Mouse (Mus musculus) 3T3-L1 (cell line): ENCODE measurements at regions not wholly inside any gene's neighbourhood (a gene's known extent, or its start where the extent isn't known, plus 50 kb on each side); places are given as distances from the start of the nearest gene placed in this dataset.

Experiments used
- DNase-seq: peaks from one replicate; pipeline ENCODE4 v3.0.0-alpha.2; 2015; ENCODE audit warnings: low read depth, low spot score

DNA sequence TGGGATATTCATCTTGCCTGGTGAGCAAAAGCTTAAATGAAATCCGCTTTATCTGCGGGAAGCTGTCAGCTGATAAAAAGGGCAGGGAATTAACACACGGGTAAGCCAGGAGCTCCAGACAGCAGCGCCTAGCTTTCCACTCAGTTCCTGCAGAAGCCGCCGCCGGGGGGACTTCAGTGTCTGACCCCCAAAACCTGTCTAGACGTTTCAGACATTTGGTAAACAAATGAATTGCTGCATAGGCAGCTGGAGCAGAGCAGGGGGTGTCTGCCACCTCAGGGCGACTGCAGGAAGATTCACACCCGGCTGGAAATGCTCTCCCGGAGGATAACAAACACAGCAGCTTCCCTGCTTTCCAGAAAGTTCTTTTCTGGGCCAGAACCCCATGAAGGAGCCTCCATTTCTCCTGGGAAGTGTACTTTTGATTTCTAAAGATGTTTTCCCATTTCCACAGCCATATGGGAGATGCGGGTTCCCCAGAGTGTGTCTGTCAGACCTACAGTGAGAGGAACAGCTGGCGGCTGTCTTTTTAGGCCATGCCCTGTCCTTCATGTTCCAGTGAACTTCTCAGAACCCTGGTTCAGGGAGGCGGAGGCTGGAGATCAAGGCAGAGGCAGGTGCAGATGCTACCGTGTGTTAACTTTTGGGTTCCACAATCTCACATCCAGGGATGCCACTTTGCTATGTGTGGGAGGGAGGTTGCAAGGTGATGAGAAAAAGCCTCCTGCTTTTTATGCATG lies 58.7 kb upstream of the Pmepa1 start:
- no peak for DNase-seq

- no peak for DNase-seq
Measured at GRCm38 (mm10) chr2:173335859-173336258, 59.5 kb upstream of the Pmepa1 start.

DNA sequence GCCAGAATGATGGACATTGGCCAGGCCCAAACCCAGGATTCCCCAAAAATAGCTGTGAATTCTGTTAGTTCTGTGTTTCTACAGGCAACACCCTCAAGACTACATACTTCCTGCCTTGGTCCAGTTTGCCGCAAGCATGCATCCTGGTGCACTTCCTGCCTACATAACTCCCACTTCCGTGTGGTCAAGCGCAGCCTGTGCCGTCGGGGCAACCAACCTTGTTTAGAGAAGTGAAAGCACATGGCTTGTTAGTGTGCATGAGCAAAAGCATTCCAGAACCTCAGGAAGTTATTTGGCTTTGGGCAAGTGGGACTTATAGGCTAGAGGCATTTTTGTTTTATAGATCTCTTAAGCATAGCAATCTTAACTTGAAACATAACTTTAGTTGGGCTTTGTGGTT lies 61.3 kb upstream of the Pmepa1 start:
- peak; percentile 27 for DNase-seq

DNA sequence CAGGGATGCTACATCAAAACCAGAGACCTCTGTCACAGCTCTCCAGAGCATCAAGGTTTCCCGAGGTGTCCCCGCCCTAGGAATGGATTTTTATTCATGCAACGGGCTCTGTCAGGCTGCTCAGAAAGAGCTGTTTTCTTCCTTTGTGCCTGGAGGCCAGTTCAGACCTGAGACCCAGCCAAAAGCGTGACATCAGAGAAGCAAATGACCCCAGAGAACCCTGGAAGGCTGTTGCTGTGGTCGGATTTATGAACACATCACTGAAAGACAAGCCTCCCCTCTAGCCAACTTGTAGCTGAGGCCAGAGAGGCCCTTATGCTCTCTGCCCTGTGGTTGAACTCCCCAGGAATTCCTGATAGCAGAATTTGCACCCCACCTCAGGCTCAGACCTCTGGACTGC lies 62.3 kb upstream of the Pmepa1 start:
- peak; percentile 79 for DNase-seq

GRCm38 (mm10) chr2:173339211-173339610 lies 62.9 kb upstream of the Pmepa1 start:
- DNase-seq, result peak; percentile 17

DNA sequence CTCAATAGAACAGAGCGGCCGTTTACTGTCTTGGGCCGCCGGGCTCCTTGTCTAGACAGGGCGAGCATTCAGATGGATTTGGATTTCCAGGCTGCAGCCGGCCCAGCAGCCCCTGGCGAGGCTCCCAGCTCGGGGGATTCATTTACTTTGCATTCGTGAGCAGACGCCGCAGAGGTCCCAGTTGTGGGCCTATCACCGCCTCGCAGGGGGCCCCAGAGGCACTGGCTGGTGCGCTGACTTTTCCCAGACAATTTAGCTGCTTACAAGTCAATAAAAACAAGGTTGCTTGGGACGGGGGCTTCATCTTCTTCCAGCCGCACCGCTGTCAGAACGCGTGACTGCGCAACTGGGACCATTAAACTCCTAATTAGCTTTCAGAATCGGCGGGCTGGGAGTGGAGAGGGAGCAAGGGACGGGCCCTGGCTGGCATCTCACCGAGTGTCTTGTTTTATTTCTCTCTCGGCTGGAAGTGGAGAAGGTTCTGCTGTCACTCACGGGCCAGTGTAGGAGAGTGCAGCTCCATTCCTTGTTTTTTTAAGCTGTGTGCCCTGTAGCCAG lies 63.8 kb upstream of the Pmepa1 start:
- no peak for DNase-seq

DNA sequence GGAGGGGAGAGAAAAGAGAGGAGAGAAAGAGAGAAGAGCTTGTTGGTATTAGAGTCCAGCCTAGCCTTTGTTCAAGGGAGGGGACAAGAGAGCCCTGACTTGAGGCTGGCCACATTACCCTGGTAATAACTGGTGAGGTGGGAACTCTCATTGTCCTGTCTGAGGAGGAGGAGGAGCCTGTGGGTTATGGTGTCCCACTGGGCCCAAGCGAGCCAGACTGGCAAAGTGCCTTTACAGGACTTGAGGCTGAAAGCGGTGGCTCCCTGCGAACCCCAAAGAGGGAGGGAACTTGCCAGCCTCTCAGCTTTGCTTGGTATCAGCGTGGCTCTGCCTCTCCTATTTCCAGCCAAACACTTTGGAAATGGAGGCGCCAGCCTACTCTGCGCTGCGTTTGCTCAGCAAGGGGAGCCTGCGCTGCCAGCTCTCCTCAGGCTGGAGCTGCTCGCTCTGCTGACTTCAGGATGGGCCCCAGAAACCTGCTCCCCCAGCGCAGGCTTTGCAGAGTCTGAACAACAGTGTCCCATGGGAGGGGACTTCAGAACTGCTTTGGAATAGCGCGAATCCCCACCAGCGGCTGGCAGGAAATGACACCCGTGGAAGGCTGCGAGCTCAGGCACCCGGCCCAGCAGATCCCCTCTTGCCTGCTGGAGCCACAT lies 66.4 kb upstream of the Pmepa1 start:
- no peak for DNase-seq

GRCm38 (mm10) chr2:173343665-173344064 lies 67.3 kb upstream of the Pmepa1 start:
- DNase-seq, result peak; percentile 20

DNA sequence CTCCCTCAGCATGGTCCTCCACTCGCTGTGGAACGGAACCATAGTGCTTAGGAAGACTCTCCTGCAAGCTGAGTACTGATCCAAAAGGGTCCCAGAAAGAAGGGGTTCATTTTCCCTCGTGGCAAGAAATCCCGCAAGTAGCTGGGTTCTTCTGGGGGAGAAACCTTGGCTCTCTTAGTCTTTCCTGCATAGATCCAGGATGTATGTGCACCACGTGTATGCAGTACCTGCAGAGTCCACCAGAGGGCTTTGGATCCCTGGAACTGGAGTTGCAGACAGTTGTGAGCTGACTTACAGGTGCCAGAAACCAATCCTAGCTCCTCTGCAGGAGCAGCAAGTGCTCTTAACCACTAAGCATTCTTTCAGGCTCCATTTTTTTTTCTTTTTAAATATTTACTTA lies 67.9 kb upstream of the Pmepa1 start:
- DNase-seq, result peak; percentile 39

DNA sequence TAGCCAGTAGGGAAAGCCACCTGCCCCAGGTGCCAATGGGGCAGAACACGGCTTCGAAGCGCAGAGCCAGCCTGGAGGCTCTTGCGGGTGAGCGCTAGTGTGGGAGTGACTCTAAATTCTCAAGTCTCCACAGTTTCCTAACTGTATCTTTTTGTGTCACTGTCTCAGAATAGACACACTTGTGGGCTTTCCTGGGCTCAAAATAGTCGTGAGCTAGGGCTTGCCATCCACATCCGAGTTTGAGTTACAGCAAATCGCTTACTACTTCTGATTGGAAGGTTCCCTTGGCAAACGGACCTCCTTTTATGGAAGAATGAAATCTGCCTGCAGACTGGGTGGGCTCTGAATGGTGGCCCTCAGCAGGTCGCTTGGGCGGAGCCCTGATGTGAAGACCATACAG lies 71.0 kb upstream of the Pmepa1 start:
- DNase-seq, result no peak

- peak; percentile 37 for DNase-seq
Measured at GRCm38 (mm10) chr2:173348757-173349156, 72.4 kb upstream of the Pmepa1 start.

DNA sequence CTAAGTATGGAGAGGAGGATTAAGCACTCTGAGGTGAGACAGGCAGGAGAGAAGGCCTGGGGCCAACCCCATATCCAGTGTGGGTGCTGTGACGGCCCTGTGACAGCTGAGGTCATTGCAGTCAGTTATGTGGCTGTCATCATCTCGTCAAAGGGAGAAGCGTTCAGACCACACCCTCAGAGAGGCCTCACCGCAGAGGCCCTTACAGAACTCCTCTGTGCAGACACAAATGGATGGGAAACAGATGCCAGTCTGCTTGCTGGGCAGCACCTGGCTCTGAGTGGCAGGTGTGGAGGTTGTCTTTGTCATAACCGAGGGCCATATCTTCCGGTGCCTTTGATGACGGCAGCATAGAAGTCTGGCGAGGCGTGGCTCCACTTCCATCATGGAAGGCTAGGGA lies 73.2 kb upstream of the Pmepa1 start:
- peak; percentile 82 for DNase-seq

GRCm38 (mm10) chr2:173349910-173350309 lies 73.6 kb upstream of the Pmepa1 start:
- peak; percentile 11 for DNase-seq

- peak; percentile 13 for DNase-seq
Measured at GRCm38 (mm10) chr2:173350405-173350804, 74.1 kb upstream of the Pmepa1 start.

- DNase-seq, result peak; percentile 60
Measured at GRCm38 (mm10) chr2:173350831-173351230, 74.5 kb upstream of the Pmepa1 start.

DNA sequence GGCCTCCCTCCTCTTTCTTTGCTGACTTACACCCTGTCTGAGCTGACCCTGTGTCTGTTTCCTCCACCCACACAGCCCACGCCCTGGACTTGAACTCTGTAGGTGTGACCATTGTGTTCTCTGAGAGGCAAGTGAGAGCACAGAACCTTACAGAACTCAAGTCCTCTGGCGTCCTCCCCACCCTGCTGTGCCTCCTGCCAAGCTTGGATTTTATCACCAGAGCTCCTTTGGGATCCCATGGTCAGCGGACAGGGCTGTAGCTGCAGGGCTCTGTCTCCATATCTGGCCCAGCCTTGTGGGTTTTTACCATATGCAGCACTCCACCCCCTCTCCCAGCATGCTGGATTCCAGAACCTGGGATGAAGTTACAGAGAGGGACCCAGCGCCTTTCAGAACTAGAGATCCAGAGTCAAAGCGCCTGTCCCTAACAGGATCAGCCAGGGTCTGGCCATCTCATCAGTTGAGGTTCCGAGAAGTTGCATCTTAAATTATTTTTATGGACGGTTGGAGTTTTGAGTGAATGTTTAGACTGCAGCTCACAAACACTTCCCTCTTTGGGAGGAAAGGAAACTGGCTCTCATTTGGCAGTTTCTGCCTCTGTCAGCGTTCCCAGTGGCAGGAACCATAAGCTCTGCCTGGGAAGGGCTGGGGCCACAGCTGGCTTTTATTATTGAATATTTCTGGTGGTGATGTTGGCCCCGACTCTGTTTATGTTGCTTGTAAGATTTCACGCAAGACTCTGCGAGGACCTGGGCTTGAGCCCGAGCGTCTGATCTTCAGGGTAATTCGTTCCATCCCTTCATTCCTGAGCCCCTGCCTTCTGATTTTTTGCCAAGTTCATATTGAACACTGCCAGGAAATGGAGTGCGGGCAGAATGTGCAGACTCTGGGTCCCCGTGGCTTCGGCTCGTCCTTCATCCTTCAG lies 75.8 kb upstream of the Pmepa1 start:
- DNase-seq, result peak; percentile 98

- DNase-seq, result peak; percentile 79
Measured at GRCm38 (mm10) chr2:173352756-173353139, 76.4 kb upstream of the Pmepa1 start.

DNA sequence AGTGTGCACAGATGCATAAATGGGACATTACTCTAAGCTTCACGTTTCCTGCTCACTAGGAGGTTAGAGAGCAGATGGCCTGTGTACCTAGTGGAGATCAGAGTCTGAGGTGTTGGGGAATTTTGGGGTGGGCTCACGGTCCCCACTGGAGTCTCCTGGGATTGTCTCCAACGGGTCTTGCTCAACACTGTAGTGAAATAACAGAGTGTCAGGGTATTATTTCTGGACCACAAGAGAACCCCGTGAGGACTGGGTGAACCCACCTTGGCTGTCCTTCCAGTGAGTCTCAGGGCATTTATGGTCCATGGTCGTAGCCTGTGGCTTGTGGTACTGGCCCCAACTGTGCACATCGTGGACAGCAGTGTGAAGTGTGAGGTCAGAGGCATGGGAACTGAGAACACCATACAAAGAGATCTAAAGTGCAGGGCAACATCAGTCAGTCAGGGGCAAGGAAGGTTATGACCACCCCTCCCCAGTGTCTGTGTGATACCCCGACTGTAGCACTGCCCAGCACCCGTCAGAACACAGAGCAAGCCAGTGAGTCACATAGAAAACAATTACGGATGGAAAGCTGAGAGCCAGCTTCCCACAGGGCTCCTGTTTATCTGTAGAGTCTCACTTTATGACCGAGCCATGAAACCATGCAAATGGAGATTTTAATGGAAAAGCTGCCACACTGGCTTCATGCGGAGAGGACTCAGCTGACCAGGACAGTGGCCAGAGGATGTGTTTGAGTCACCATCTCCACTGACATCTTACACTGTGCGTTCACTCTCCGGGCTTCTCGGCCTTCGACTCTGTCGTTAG lies 77.3 kb upstream of the Pmepa1 start:
- DNase-seq, result peak; percentile 69

- no peak for DNase-seq
Measured at GRCm38 (mm10) chr2:173356786-173357185, 80.5 kb upstream of the Pmepa1 start.

GRCm38 (mm10) chr2:173365441-173366166 lies 89.3 kb upstream of the Pmepa1 start:
- no peak for DNase-seq
